Mouse (Mus musculus) embryonic facial prominence, embryonic 12.5 days (tissue): ENCODE results near the gene Slc22a21. TPM values are rescaled to one million over a fixed set of nuclear protein-coding genes. Genes with fewer than 3 reads are reported as not detected.

ENCODE experiments used
- polyA plus RNA-seq: library from polyadenylated mRNA; unstranded; fragments of >200 nt; fragmentation: Nextera tagmentation; extraction: Ambion mirVana; gene quantifications from 2 replicates; pipeline ENCODE4 v1.2.1, GENCODE M21; 2016

The Slc22a21 gene
- polyA plus RNA-seq, 1 experiment from 2014 or later = 4.9 TPM

Other genes starting within 250 kb of the Slc22a21 start
- gene Irf1, start 210.3 kb downstream of the Slc22a21 start, polyA plus RNA-seq = 7.9 and 10.2 TPM in 2 replicates
- gene Gm17334, start 207.1 kb downstream of the Slc22a21 start, polyA plus RNA-seq = not detected in 2 replicates
- 0.28 and 0.74 TPM in 2 replicates for gene Gm12216, start 121.1 kb downstream of the Slc22a21 start, polyA plus RNA-seq
- 9.0 and 10.5 TPM in 2 replicates for gene Slc22a5, start 88.7 kb downstream of the Slc22a21 start, polyA plus RNA-seq
- gene Slc22a4, start 47.8 kb upstream of the Slc22a21 start, polyA plus RNA-seq = 2.0 and 2.9 TPM in 2 replicates
- 144 and 146 TPM in 2 replicates for gene Pdlim4, start 88.7 kb upstream of the Slc22a21 start, polyA plus RNA-seq
- 56.8 and 59.7 TPM in 2 replicates for gene P4ha2, start 119.8 kb upstream of the Slc22a21 start, polyA plus RNA-seq